Mouse (Mus musculus) stomach, postnatal 0 days (tissue): ENCODE data around the gene Sppl3. TPM values are rescaled to one million over a fixed set of nuclear protein-coding genes. Genes with fewer than 3 reads are reported as not detected.

Experiments
- ATAC-seq: fragments of 200-750 bp; cut with Nextera tagmentation; 2 replicates; pipeline ENCODE4 v1.8.0; 2017; ENCODE audit not compliant: low FRiP score, low TSS enrichment
- DNase-seq: peaks from one replicate; pipeline ENCODE4 v3.0.0-alpha.2; 2016; ENCODE audit warnings: low spot score
- H3K27ac ChIP-seq: fragments of 300-500 bp; sonication (generic); replicated peaks from 2 replicates; pipeline ENCODE4 v1.5.1; 2014; ENCODE audit warnings: mild to moderate bottlenecking, control low read depth
- H3K27me3 ChIP-seq: fragments of 300-500 bp; sonication (generic); 2 replicates; pipeline ENCODE4 v1.6.1; 2014; ENCODE audit warnings: low read length; ENCODE audit not compliant: control insufficient read depth, insufficient read depth
- H3K36me3 ChIP-seq: fragments of 300-500 bp; sonication (generic); 2 replicates; pipeline ENCODE4 v1.6.1; 2014; ENCODE audit warnings: low read length, mixed read lengths; ENCODE audit not compliant: control insufficient read depth, insufficient read depth
- H3K4me1 ChIP-seq: fragments of 300-500 bp; sonication (generic); replicated peaks from 2 replicates; pipeline ENCODE4 v1.6.1; 2014; ENCODE audit warnings: antibody characterized with exemption; ENCODE audit not compliant: control insufficient read depth, insufficient read depth
- H3K4me2 ChIP-seq: fragments of 300-500 bp; sonication (generic); replicated peaks from 2 replicates; pipeline ENCODE4 v1.6.1; 2014; ENCODE audit warnings: low read depth, mild to moderate bottlenecking, control low read depth, moderate library complexity
- H3K4me3 ChIP-seq: fragments of 300-500 bp; sonication (generic); 2 replicates; pipeline ENCODE4 v1.5.1; 2014; ENCODE audit warnings: low read depth, low read length, control low read depth
- H3K9ac ChIP-seq: fragments of 300-500 bp; sonication (generic); 2 replicates; pipeline ENCODE4 v1.6.1; 2014; ENCODE audit warnings: mild to moderate bottlenecking, low read length, control low read depth, mixed read lengths
- H3K9me3 ChIP-seq: fragments of 300-500 bp; sonication (generic); 2 replicates; pipeline ENCODE4 v1.6.1; 2016; ENCODE audit warnings: low read length; ENCODE audit not compliant: control insufficient read depth
- CTCF ChIP-seq: IDR thresholded peaks from 2 replicates; pipeline ENCODE4 v1.5.1; 2016; ENCODE audit warnings: antibody characterized with exemption, low read depth, mild to moderate bottlenecking, moderate library complexity
- EP300 ChIP-seq: optimal IDR thresholded peaks from 2 replicates; pipeline ENCODE3; 2016; ENCODE audit warnings: antibody characterized with exemption
- WGBS: fragments of 180-500 bp; shearing (Covaris S2); extraction: QIAGEN DNeasy Blood & Tissue Kit; methylation state at CpG from one replicate; pipeline ENCODE4 v1.1.7; 2014; 5-methylcytosine and 5-hydroxymethylcytosine counted together
- polyA plus RNA-seq: library from polyadenylated mRNA; unstranded; fragments of >200 nt; fragmentation: Nextera tagmentation; extraction: Ambion mirVana; gene quantifications from 2 replicates; pipeline ENCODE4 v1.2.1, GENCODE M21; 2015

Gene Sppl3
- polyA plus RNA-seq, 1 experiment from 2014 or later, result 25.2 TPM

GRCm38 (mm10) chr5:115145253-115145968, 134.5 kb downstream of the Sppl3 start:
- WGBS, result 70% methylated on average over 11 of the region's 11 CpGs
- H3K36me3 ChIP-seq, result peaks cover 22% of the 10 kb centered on the region
- no peaks in the 10 kb centered on the region for H3K4me1 ChIP-seq
- H3K27me3 ChIP-seq, result no peaks in the 10 kb centered on the region
- no peak overlapping the region for H3K27ac ChIP-seq
- H3K9ac ChIP-seq, result no peak overlapping the region
- DNase-seq, result no peak
- no peaks in the 10 kb centered on the region for H3K9me3 ChIP-seq
- ATAC-seq, result no peak
- TF ChIP-seq CTCF (no peak), EP300 (no peak)
- no peak overlapping the region for H3K4me2 ChIP-seq
- H3K4me3 ChIP-seq, result no peak overlapping the region

GRCm38 (mm10) chr5:115145976-115146746, 135.2 kb downstream of the Sppl3 start:
- Histone ChIP-seq H3K27ac (no peak overlapping the region), H3K36me3 (peaks cover 27% of the 10 kb centered on the region), H3K4me1 (no peaks in the 10 kb centered on the region), H3K9ac (no peak overlapping the region), H3K27me3 (no peaks in the 10 kb centered on the region), H3K9me3 (no peaks in the 10 kb centered on the region), H3K4me2 (no peak overlapping the region), H3K4me3 (no peak overlapping the region)
- ATAC-seq, result no peak
- TF ChIP-seq CTCF (no peak), EP300 (no peak)
- no peak for DNase-seq
- WGBS, result 78% methylated on average over 6 of the region's 6 CpGs

- H3K36me3 ChIP-seq, result peaks cover 27% of the 10 kb centered on the region
- no peaks in the 10 kb centered on the region for H3K27me3 ChIP-seq
- ATAC-seq (no peak), DNase-seq (no peak)
- TF ChIP-seq CTCF (no peak), EP300 (no peak)
- H3K4me2 ChIP-seq, result no peak overlapping the region
- H3K9ac ChIP-seq, result no peak overlapping the region
- H3K4me1 ChIP-seq, result no peaks in the 10 kb centered on the region
- H3K9me3 ChIP-seq, result no peaks in the 10 kb centered on the region
- H3K27ac ChIP-seq, result no peak overlapping the region
- H3K4me3 ChIP-seq, result no peak overlapping the region
Measured at GRCm38 (mm10) chr5:115146747-115147130, 135.8 kb downstream of the Sppl3 start.

GRCm38 (mm10) chr5:115147388-115147787, 136.5 kb downstream of the Sppl3 start:
- Histone ChIP-seq H3K27me3 (no peaks in the 10 kb centered on the region), H3K4me2 (no peak overlapping the region), H3K9ac (no peak overlapping the region), H3K36me3 (peaks cover 27% of the 10 kb centered on the region), H3K27ac (no peak overlapping the region), H3K4me3 (no peak overlapping the region), H3K4me1 (no peaks in the 10 kb centered on the region), H3K9me3 (no peaks in the 10 kb centered on the region)
- no peak for DNase-seq
- TF ChIP-seq EP300 (no peak), CTCF (no peak)
- 71% methylated on average over 3 of the region's 3 CpGs for WGBS
- ATAC-seq, result no peak

- H3K4me3 ChIP-seq, result no peak overlapping the region
- H3K36me3 ChIP-seq, result peaks cover 27% of the 10 kb centered on the region
- peaks cover 2% of the 10 kb centered on the region; the same call in 1 of the 2 replicates for H3K4me1 ChIP-seq
- H3K27ac ChIP-seq, result no peak overlapping the region
- WGBS, result 95% methylated on average over 8 of the region's 8 CpGs
- no peaks in the 10 kb centered on the region for H3K9me3 ChIP-seq
- DNase-seq (no peak), ATAC-seq (no peak)
- TF ChIP-seq CTCF (no peak), EP300 (no peak)
- no peak overlapping the region for H3K9ac ChIP-seq
- H3K4me2 ChIP-seq, result no peak overlapping the region
- H3K27me3 ChIP-seq, result no peaks in the 10 kb centered on the region
Measured at GRCm38 (mm10) chr5:115148378-115148777, 137.4 kb downstream of the Sppl3 start.

Other genes with a start within 250 kb of the Sppl3 start
- 36.4 and 41.7 TPM in 2 replicates for gene Ankrd13a, start 236.5 kb upstream of the Sppl3 start, polyA plus RNA-seq
- gene Git2, start 235.6 kb upstream of the Sppl3 start, polyA plus RNA-seq, result 14.2 and 16.1 TPM in 2 replicates
- 110 and 118 TPM in 2 replicates for gene 1500011B03Rik, start 187.7 kb upstream of the Sppl3 start, polyA plus RNA-seq
- 0.05 TPM in 1 of 2 replicates, not detected in the other for gene 4930519G04Rik, start 157.5 kb upstream of the Sppl3 start, polyA plus RNA-seq
- gene Gm9936, start 152.5 kb upstream of the Sppl3 start, polyA plus RNA-seq, result 0.06 and 0.15 TPM in 2 replicates
- 20.1 and 22.3 TPM in 2 replicates for gene Oasl2, start 114.2 kb upstream of the Sppl3 start, polyA plus RNA-seq
- gene Oasl1, start 87.9 kb upstream of the Sppl3 start, polyA plus RNA-seq, result 14.1 and 14.6 TPM in 2 replicates
- gene 2210016L21Rik, start 69.0 kb upstream of the Sppl3 start, polyA plus RNA-seq, result 39.2 and 49.8 TPM in 2 replicates
- gene Hnf1a, start 40.0 kb upstream of the Sppl3 start, polyA plus RNA-seq, result 5.4 and 5.7 TPM in 2 replicates
- 17.9 and 22.2 TPM in 2 replicates for gene Gm10401, start 87.2 kb downstream of the Sppl3 start, polyA plus RNA-seq
- 70.6 and 73.8 TPM in 2 replicates for gene Acads, start 108.2 kb downstream of the Sppl3 start, polyA plus RNA-seq
- gene Unc119b, start 123.8 kb downstream of the Sppl3 start, polyA plus RNA-seq, result 12.7 and 12.9 TPM in 2 replicates
- gene Mlec, start 147.0 kb downstream of the Sppl3 start, polyA plus RNA-seq, result 30.4 and 34.0 TPM in 2 replicates
- gene Cabp1, start 183.2 kb downstream of the Sppl3 start, polyA plus RNA-seq, result 0.44 and 0.67 TPM in 2 replicates
- 83.9 and 85.3 TPM in 2 replicates for gene Pop5, start 224.7 kb downstream of the Sppl3 start, polyA plus RNA-seq